Mouse (Mus musculus): ENCODE results near the gene Skiv2l.

DNA sequence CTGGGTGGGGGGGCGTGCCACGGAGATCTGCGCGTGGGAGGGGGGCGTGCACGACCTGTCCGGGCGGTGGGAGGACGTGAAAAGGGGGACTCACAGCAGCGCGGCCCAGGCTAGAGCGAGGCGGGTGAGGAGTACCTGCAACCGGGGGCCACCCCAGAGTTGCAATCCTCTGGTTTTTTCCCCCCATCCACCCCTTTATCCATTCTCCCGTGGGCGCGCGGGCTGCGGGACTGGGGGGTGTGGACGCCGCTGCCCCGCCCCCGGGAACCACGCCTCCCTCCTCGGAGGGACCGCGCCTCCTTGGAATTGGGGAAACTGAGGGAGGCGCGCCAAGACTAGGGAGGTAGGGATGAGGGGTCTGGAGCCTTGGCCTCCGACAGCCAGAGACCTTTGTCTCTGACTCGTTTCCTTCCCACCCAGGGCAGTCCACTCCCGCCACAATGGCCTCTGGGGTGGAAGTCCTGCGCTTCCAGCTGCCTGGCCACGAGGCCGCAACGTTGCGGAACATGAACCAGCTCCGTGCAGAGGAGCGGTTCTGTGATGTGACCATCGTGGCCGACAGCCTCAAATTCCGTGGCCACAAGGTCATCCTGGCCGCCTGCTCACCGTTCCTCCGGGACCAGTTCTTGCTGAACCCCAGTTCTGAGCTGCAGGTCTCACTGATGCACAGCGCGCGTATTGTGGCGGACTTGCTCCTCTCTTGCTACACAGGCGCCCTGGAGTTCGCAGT is 45.0 kb upstream of the Skiv2l start:
- TF ChIP-seq ZC3H11A (IDR thresholded peaks at IDR 0.05; ENCODE audit: borderline replicate concordance, low read depth, low read length) = no peak
- no peak for TF ChIP-seq ZNF384 (IDR thresholded peaks at IDR 0.05; ENCODE audit: low read depth, low read length)
- TF ChIP-seq MAFK (IDR thresholded peaks at IDR 0.05; ENCODE audit: insufficient read depth, low read depth, low read length) = no peak
- TF ChIP-seq HCFC1 (IDR thresholded peaks at IDR 0.05; ENCODE audit: borderline replicate concordance, insufficient read depth, low read length) = no peak
- no peak for TF ChIP-seq CHD2 (IDR thresholded peaks at IDR 0.05; ENCODE audit: low read depth, low read length)

All from ES-E14 (cell line).